Mouse (Mus musculus) kidney, adult 2 months (tissue): Measurements from ENCODE around the gene Erich3.

Experiments used
- CTCF ChIP-seq: fragments of 200-500 bp; conservative IDR thresholded peaks from 2 replicates; pipeline ENCODE4 v1.5.1; 2011; ENCODE audit warnings: low read depth, mild to moderate bottlenecking, control low read depth, low read length, moderate library complexity, mixed read lengths; ENCODE audit not compliant: insufficient read depth, insufficient read length
- POLR2A ChIP-seq: fragments of 200-500 bp; IDR thresholded peaks from one replicate; pipeline ENCODE4 v1.6.1; 2011; ENCODE audit warnings: low read depth, low read length, control low read depth

- TF ChIP-seq CTCF (no peak), POLR2A (no peak)
Measured at GRCm38 (mm10) chr3:154800454-154800853, 136.8 kb downstream of the Erich3 start.
